Mouse (Mus musculus): Measurements from ENCODE around the gene Cabs1. TPM values are rescaled to one million over a fixed set of nuclear protein-coding genes. Genes with fewer than 3 reads are reported as not detected.

The Cabs1 gene
- polyA plus RNA-seq, 1 experiment = not detected

DNA sequence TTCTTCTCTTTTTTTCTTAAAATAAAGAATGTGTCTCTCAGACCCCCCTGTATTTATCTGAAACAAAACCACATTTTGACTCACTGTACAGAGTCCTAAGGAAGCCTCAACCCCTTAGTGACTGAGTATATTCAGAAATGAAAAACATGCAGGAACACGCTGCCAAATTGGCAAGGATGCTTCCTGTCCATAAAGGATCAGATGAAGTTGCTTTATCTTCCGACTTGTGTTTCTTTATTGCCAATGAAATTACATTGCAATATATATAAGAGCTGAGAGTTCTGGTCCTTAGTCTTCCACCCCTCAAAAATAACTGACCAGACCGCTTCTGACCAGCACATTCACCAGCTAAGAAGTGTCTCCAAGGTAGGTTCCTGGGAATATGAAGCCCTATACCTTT lies 23.0 kb downstream of the Cabs1 start, which contains the start of gene Smr3a:
TSS of gene Smr3a (plus strand) at position 301 of the 400 bp plus-strand sequence.
- Histone ChIP-seq H3K27me3 (ENCODE audit: control insufficient read depth, insufficient read depth, low read length) (no peaks in the 10 kb centered on the region), H3K36me3 (ENCODE audit: control insufficient read depth, insufficient read depth, low read length) (no peaks in the 10 kb centered on the region), H3K27ac (ENCODE audit: insufficient read depth, low read depth, low read length) (no peak within 1 kb of the TSS), H3K4me1 (ENCODE audit: control insufficient read depth, insufficient read depth, insufficient read length, low read length) (no peaks in the 10 kb centered on the region), H3K4me3 (ENCODE audit: low read depth, low read length) (no peak within 1 kb of the TSS)
- no peak for TF ChIP-seq POLR2A (IDR thresholded peaks at IDR 0.05; ENCODE audit: low read depth, low read length)
- TF ChIP-seq CTCF (IDR thresholded peaks at IDR 0.05; ENCODE audit: extremely low read depth, insufficient read length, insufficient replicate concordance, low read depth, low read length) = no peak
- WGBS = 80% methylated on average over 3 of the region's 3 CpGs

- Histone ChIP-seq H3K27ac (ENCODE audit: insufficient read depth, low read depth, low read length) (no peak overlapping the region), H3K4me3 (ENCODE audit: low read depth, low read length) (no peak overlapping the region), H3K4me1 (ENCODE audit: control insufficient read depth, insufficient read depth, insufficient read length, low read length) (no peaks in the 10 kb centered on the region), H3K36me3 (ENCODE audit: control insufficient read depth, insufficient read depth, low read length) (no peaks in the 10 kb centered on the region), H3K27me3 (ENCODE audit: control insufficient read depth, insufficient read depth, low read length) (no peaks in the 10 kb centered on the region)
- TF ChIP-seq POLR2A (IDR thresholded peaks at IDR 0.05; ENCODE audit: low read depth, low read length) (no peak), CTCF (IDR thresholded peaks at IDR 0.05; ENCODE audit: extremely low read depth, insufficient read length, insufficient replicate concordance, low read depth, low read length) (no peak)
Measured at GRCm38 (mm10) chr5:88005241-88005640, 26.0 kb downstream of the Cabs1 start.

Other genes starting within 250 kb of the Cabs1 start
- gene Csn1s2a, start 204.9 kb upstream of the Cabs1 start, polyA plus RNA-seq (2012; rRNA removed) = not detected in 2 replicates
- gene Csn1s2b, start 171.4 kb upstream of the Cabs1 start, polyA plus RNA-seq (2012; rRNA removed) = not detected in 2 replicates
- not detected in 2 replicates for gene Prr27, start 153.8 kb upstream of the Cabs1 start, polyA plus RNA-seq (2012; rRNA removed)
- gene Odam, start 94.4 kb upstream of the Cabs1 start, polyA plus RNA-seq (2012; rRNA removed) = not detected in 2 replicates
- not detected in 2 replicates for gene Csn3, start 53.9 kb upstream of the Cabs1 start, polyA plus RNA-seq (2012; rRNA removed)
- gene 2310003L06Rik, start 10.0 kb upstream of the Cabs1 start, polyA plus RNA-seq (2012; rRNA removed) = not detected in 2 replicates
- gene Gm28434, start 9.9 kb upstream of the Cabs1 start, polyA plus RNA-seq (2012; rRNA removed) = not detected in 2 replicates
- gene Smr3a, start 23.1 kb downstream of the Cabs1 start, polyA plus RNA-seq (2012; rRNA removed) = not detected in 2 replicates
- not detected in 2 replicates for gene Smr2, start 107.1 kb downstream of the Cabs1 start, polyA plus RNA-seq (2012; rRNA removed)
- not detected in 2 replicates for gene Gm11116, start 132.1 kb downstream of the Cabs1 start, polyA plus RNA-seq (2012; rRNA removed)
- gene Gm11115, start 174.7 kb downstream of the Cabs1 start, polyA plus RNA-seq (2012; rRNA removed) = not detected in 2 replicates